7 mouse cellular contexts compared by ENCODE assay signal in the genomic region with DNA sequence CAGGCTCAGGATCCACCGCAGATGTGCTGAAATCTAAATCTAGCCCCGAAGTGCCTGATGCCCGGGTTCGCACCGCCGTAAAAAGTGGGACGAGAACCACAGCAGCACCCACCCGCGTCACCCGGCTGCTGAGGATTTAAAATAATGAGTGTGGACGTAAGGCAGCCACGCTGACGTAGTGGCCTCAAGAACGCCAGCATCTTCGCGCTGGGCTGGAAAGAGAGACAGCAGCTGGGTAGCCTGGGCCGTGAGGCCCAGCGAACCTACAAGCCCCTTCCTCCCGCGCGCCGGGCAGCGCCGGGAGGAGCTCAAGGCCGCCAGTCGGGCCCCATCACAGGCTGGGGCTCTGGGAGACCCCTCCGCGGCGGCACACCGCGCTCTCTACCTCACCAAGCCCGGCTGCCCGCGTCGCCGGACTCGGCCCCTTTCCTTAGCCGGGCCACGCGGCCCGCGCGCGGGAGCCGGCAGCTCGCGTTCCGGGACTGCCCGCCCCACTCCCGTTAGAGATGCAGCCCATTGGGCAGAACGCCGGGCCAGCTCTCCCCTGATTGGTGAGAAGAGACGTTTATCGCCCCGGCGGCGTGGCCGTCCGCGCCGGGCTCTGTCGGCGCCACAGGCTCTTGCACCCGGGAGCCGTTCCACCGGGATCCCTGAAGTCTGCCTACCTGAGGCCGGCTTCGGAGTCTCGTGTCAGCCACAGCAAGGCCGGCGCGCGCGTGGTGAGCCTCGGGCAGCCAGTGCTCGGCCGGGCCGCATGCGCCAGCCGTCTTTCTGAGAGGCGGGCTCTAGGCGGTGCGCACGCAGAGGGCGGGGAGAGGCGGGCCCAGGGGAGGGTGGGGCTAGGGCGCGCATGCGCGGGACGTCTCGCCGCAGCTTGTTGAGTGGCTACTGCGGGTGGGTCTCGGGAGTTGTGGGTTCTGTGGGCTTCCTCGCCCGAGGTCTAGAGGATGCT. TPM values are rescaled to one million over a fixed set of nuclear protein-coding genes. Genes with fewer than 3 reads are reported as not detected.
DNase-seq lines count a peak whose midpoint lies in the region; ATAC-seq lines count a peak whose summit lies in the region.

Gene Ctps (minus strand): TSS at position 791 of the 952 bp plus-strand sequence.

- WGBS in embryonic facial prominence, embryonic 11.5 days: under 1% methylated on average over 96 of the region's 97 CpGs
- WGBS in limb, embryonic 11.5 days: under 1% methylated on average over 78 of the region's 97 CpGs
- WGBS in midbrain, embryonic 14.5 days: under 1% methylated on average over 97 of the region's 97 CpGs

- H3K4me2 ChIP-seq in embryonic facial prominence, embryonic 11.5 days (ENCODE audit: low read depth, low read length): peak within 1 kb of the TSS; percentile 78
- H3K4me2 ChIP-seq in limb, embryonic 11.5 days (ENCODE audit: low read depth, severe bottlenecking): peak within 1 kb of the TSS; percentile 64
- peak within 1 kb of the TSS; percentile 68 for H3K4me2 ChIP-seq in midbrain, embryonic 14.5 days (ENCODE audit: low read length)

- no peaks in the 10 kb centered on the region for H3K9me3 ChIP-seq in embryonic facial prominence, embryonic 11.5 days (replicated peaks; ENCODE audit: control insufficient read depth, low read length)
- no peaks in the 10 kb centered on the region for H3K9me3 ChIP-seq in limb, embryonic 11.5 days (ENCODE audit: control insufficient read depth, low read length)
- no peaks in the 10 kb centered on the region for H3K9me3 ChIP-seq in midbrain, embryonic 14.5 days (ENCODE audit: control insufficient read depth, low read length)

- no peaks in the 10 kb centered on the region for H3K4me1 ChIP-seq in embryonic facial prominence, embryonic 11.5 days (ENCODE audit: control insufficient read depth, insufficient read depth, low read length)
- peaks cover 18% of the 10 kb centered on the region for H3K4me1 ChIP-seq in limb, embryonic 11.5 days (ENCODE audit: control insufficient read depth, insufficient read depth, low read length)
- H3K4me1 ChIP-seq in midbrain, embryonic 14.5 days (ENCODE audit: control insufficient read depth, insufficient read depth, low read length): peaks cover 23% of the 10 kb centered on the region

- H3K4me3 ChIP-seq in embryonic facial prominence, embryonic 11.5 days (ENCODE audit: low read depth, low read length): peak within 1 kb of the TSS; percentile 80
- peak within 1 kb of the TSS; percentile 62 for H3K4me3 ChIP-seq in limb, embryonic 11.5 days (ENCODE audit: low read depth, low read length)
- H3K4me3 ChIP-seq in midbrain, embryonic 14.5 days (replicated peaks; ENCODE audit: low read depth, low read length): peak within 1 kb of the TSS; percentile 76

- H3K27ac ChIP-seq in embryonic facial prominence, embryonic 11.5 days (replicated peaks; ENCODE audit: low read depth, low read length): peak within 1 kb of the TSS; percentile 88
- peak within 1 kb of the TSS; percentile 76 for H3K27ac ChIP-seq in limb, embryonic 11.5 days (replicated peaks; ENCODE audit: low read depth, low read length)
- peak within 1 kb of the TSS; percentile 93 for H3K27ac ChIP-seq in midbrain, embryonic 14.5 days (replicated peaks; ENCODE audit: low read depth, low read length)

- no peaks in the 10 kb centered on the region; the same call in 1 of the 2 replicates for H3K36me3 ChIP-seq in embryonic facial prominence, embryonic 11.5 days (replicated peaks; ENCODE audit: control insufficient read depth, insufficient read depth, low read depth, low read length)
- H3K36me3 ChIP-seq in limb, embryonic 11.5 days (ENCODE audit: control insufficient read depth, insufficient read depth, low read length): no peaks in the 10 kb centered on the region
- peaks cover 9% of the 10 kb centered on the region for H3K36me3 ChIP-seq in midbrain, embryonic 14.5 days (ENCODE audit: control insufficient read depth, insufficient read depth, low read length)

- ATAC-seq in embryonic facial prominence, embryonic 11.5 days (replicated peaks; ENCODE audit: insufficient number of reproducible peaks, low FRiP score, low TSS enrichment, low read depth): peak; percentile 96
- ATAC-seq in limb, embryonic 11.5 days (ENCODE audit: insufficient number of reproducible peaks, low FRiP score, low TSS enrichment, low read depth): peak; percentile 96
- ATAC-seq in midbrain, embryonic 14.5 days (ENCODE audit: low FRiP score, low TSS enrichment): peak; percentile 97

- no peaks in the 10 kb centered on the region for H3K27me3 ChIP-seq in embryonic facial prominence, embryonic 11.5 days (ENCODE audit: control insufficient read depth, insufficient read depth, low read length)
- no peaks in the 10 kb centered on the region for H3K27me3 ChIP-seq in limb, embryonic 11.5 days (ENCODE audit: control insufficient read depth, insufficient read depth, low read length)
- no peaks in the 10 kb centered on the region for H3K27me3 ChIP-seq in midbrain, embryonic 14.5 days (ENCODE audit: control insufficient read depth, insufficient read depth, low read length)

- peak; percentile 97 for DNase-seq in adrenal gland, postnatal 14 days
- peak; percentile 94 for DNase-seq in embryonic facial prominence, embryonic 11.5 days (ENCODE audit: low spot score)
- peak; percentile 100 for DNase-seq in heart, adult 11 months
- DNase-seq in kidney, adult 18-20 months: peak; percentile 95
- peak; percentile 97 for DNase-seq in limb, embryonic 11.5 days (ENCODE audit: low spot score)
- peak; percentile 98 for DNase-seq in midbrain, embryonic 14.5 days
- peak; percentile 86 to 88 for DNase-seq in spleen, adult 18-20 months

- peak within 1 kb of the TSS; percentile 92 for H3K9ac ChIP-seq in embryonic facial prominence, embryonic 11.5 days (replicated peaks; ENCODE audit: low read length)
- H3K9ac ChIP-seq in limb, embryonic 11.5 days (ENCODE audit: low read length): peak within 1 kb of the TSS; percentile 80
- peak within 1 kb of the TSS; percentile 88 for H3K9ac ChIP-seq in midbrain, embryonic 14.5 days (replicated peaks; ENCODE audit: low read length)

RNA-seq across cellular contexts. Expression of gene Ctps, which starts in this region (rescaled TPM):
- total RNA-seq in adrenal gland, postnatal 14 days (2021): 31.7 and 37.3 TPM in 2 replicates
- 143 and 145 TPM in 2 replicates for polyA plus RNA-seq in embryonic facial prominence, embryonic 11.5 days (2014; fragmentation: Nextera tagmentation; extraction: Ambion mirVana)
- 138 and 142 TPM in 2 replicates for polyA plus RNA-seq in limb, embryonic 11.5 days (2014; fragmentation: Nextera tagmentation; extraction: Ambion mirVana)
- 77.0 and 95.2 TPM in 2 replicates for polyA plus RNA-seq in midbrain, embryonic 14.5 days (2014; fragmentation: Nextera tagmentation; extraction: Ambion mirVana)

Comparison
In these comparisons a context has a peak if more than half of its experiments do, and no peak if none do; other contexts are left out.
1. Peak in every context shown above with its lines: DNase-seq, ATAC-seq, H3K4me3 ChIP-seq and H3K27ac ChIP-seq.